Mouse (Mus musculus) brown adipose tissue, adult 24 weeks (tissue): ENCODE measurements around the gene Slc50a1. TPM values are rescaled to one million over a fixed set of nuclear protein-coding genes. Genes with fewer than 3 reads are reported as not detected.

Source experiments
- H3K27ac ChIP-seq: fragments of 200-500 bp; replicated peaks from 2 replicates; pipeline ENCODE4 v1.5.1; 2012; ENCODE audit warnings: low read depth, mild to moderate bottlenecking, low read length
- H3K4me1 ChIP-seq: fragments of 200-500 bp; 2 replicates; pipeline ENCODE4 v1.6.1; 2012; ENCODE audit warnings: low read length, mixed read lengths; ENCODE audit not compliant: control insufficient read depth, insufficient read depth, insufficient read length
- H3K4me3 ChIP-seq: fragments of 200-500 bp; 2 replicates; pipeline ENCODE4 v1.5.1; 2012; ENCODE audit warnings: low read depth, mild to moderate bottlenecking, low read length, moderate library complexity; ENCODE audit not compliant: insufficient read depth
- polyA plus RNA-seq: library from polyadenylated mRNA; stranded (reverse); fragments of >200 nt; gene quantifications from 2 replicates; pipeline ENCODE4 v1.2.4, GENCODE M21; 2012; ENCODE audit not compliant: missing spikeins, insufficient read depth, insufficient read length

The Slc50a1 gene
- polyA plus RNA-seq, 1 experiment, result 33.1 TPM

GRCm38 (mm10) chr3:89224796-89225195 is 45.6 kb downstream of the Slc50a1 start:
- H3K4me3 ChIP-seq, result no peak overlapping the region
- 0 out of 2 replicates have a peak, but pooled peaks cover 3% of the 10 kb centered on the region for H3K4me1 ChIP-seq
- H3K27ac ChIP-seq, result no peak overlapping the region

- H3K27ac ChIP-seq, result no peak overlapping the region
- no peaks in the 10 kb centered on the region for H3K4me1 ChIP-seq
- no peak overlapping the region for H3K4me3 ChIP-seq
These were observed 49.2 kb downstream of the Slc50a1 start for GRCm38 (mm10) chr3:89221167-89221566.

GRCm38 (mm10) chr3:89219546-89219945 is 50.8 kb downstream of the Slc50a1 start:
- Histone ChIP-seq H3K4me1 (no peaks in the 10 kb centered on the region), H3K27ac (no peak overlapping the region), H3K4me3 (no peak overlapping the region)

- H3K4me1 ChIP-seq, result no peaks in the 10 kb centered on the region
- no peak overlapping the region for H3K27ac ChIP-seq
- no peak overlapping the region for H3K4me3 ChIP-seq
These were observed 52.1 kb downstream of the Slc50a1 start for GRCm38 (mm10) chr3:89218271-89218670.

Other genes starting within 250 kb of the Slc50a1 start
- gene Rusc1, start 177.3 kb downstream of the Slc50a1 start, polyA plus RNA-seq, result 9.4 and 16.7 TPM in 2 replicates
- gene Gm43738, start 169.5 kb downstream of the Slc50a1 start, polyA plus RNA-seq, result not detected in 2 replicates
- gene Fdps, start 168.6 kb downstream of the Slc50a1 start, polyA plus RNA-seq, result 127 and 135 TPM in 2 replicates
- not detected in 2 replicates for gene Pklr, start 134.4 kb downstream of the Slc50a1 start, polyA plus RNA-seq
- not detected in 2 replicates for gene Hcn3, start 110.4 kb downstream of the Slc50a1 start, polyA plus RNA-seq
- 14.3 TPM in 2 replicates for gene Clk2, start 105.8 kb downstream of the Slc50a1 start, polyA plus RNA-seq
- gene Scamp3, start 93.1 kb downstream of the Slc50a1 start, polyA plus RNA-seq, result 39.4 and 48.7 TPM in 2 replicates
- 1.3 and 2.0 TPM in 2 replicates for gene Fam189b, start 87.4 kb downstream of the Slc50a1 start, polyA plus RNA-seq
- 18.2 and 25.1 TPM in 2 replicates for gene Gba, start 67.6 kb downstream of the Slc50a1 start, polyA plus RNA-seq
- 5.6 and 8.9 TPM in 2 replicates for gene Thbs3, start 55.4 kb downstream of the Slc50a1 start, polyA plus RNA-seq
- 108 and 115 TPM in 2 replicates for gene Mtx1, start 43.5 kb downstream of the Slc50a1 start, polyA plus RNA-seq
- gene Muc1, start 41.5 kb downstream of the Slc50a1 start, polyA plus RNA-seq, result 0.75 and 0.83 TPM in 2 replicates
- 57.6 and 64.8 TPM in 2 replicates for gene Krtcap2, start 24.6 kb downstream of the Slc50a1 start, polyA plus RNA-seq
- gene Trim46, start 24.3 kb downstream of the Slc50a1 start, polyA plus RNA-seq, result not detected in 2 replicates
- 125 and 130 TPM in 2 replicates for gene Dpm3, start 11.2 kb downstream of the Slc50a1 start, polyA plus RNA-seq
- 5.6 and 6.3 TPM in 2 replicates for gene Efna1, start 10.6 kb upstream of the Slc50a1 start, polyA plus RNA-seq
- gene Efna3, start 52.4 kb upstream of the Slc50a1 start, polyA plus RNA-seq, result 0.44 TPM in 1 of 2 replicates, not detected in the other
- gene Efna4, start 67.5 kb upstream of the Slc50a1 start, polyA plus RNA-seq, result 1.3 TPM in 1 of 2 replicates, not detected in the other
- gene Adam15, start 79.4 kb upstream of the Slc50a1 start, polyA plus RNA-seq, result 28.5 and 31.3 TPM in 2 replicates
- gene Dcst2, start 91.4 kb upstream of the Slc50a1 start, polyA plus RNA-seq, result 1.2 and 1.6 TPM in 2 replicates
- 0.75 TPM in 1 of 2 replicates, not detected in the other for gene Dcst1, start 94.7 kb upstream of the Slc50a1 start, polyA plus RNA-seq
- gene Zbtb7b, start 124.2 kb upstream of the Slc50a1 start, polyA plus RNA-seq, result 93.2 and 121 TPM in 2 replicates
- 1.3 TPM in 1 of 2 replicates, not detected in the other for gene Lenep, start 132.2 kb upstream of the Slc50a1 start, polyA plus RNA-seq
- 33.4 and 60.7 TPM in 2 replicates for gene Flad1, start 141.3 kb upstream of the Slc50a1 start, polyA plus RNA-seq
- gene Cks1b, start 147.8 kb upstream of the Slc50a1 start, polyA plus RNA-seq, result 5.9 and 10.9 TPM in 2 replicates
- gene Shc1, start 147.9 kb upstream of the Slc50a1 start, polyA plus RNA-seq, result 36.0 and 37.2 TPM in 2 replicates
- 4.6 and 13.0 TPM in 2 replicates for gene Pygo2, start 159.6 kb upstream of the Slc50a1 start, polyA plus RNA-seq
- 18.9 and 25.8 TPM in 2 replicates for gene Pbxip1, start 166.1 kb upstream of the Slc50a1 start, polyA plus RNA-seq
- 191 and 194 TPM in 2 replicates for gene Pmvk, start 184.0 kb upstream of the Slc50a1 start, polyA plus RNA-seq
- gene Kcnn3, start 249.6 kb upstream of the Slc50a1 start, polyA plus RNA-seq, result 0.28 and 0.29 TPM in 2 replicates